Mouse (Mus musculus): ENCODE results near the gene Clec16a. TPM values are rescaled to one million over a fixed set of nuclear protein-coding genes. Genes with fewer than 3 reads are reported as not detected.

Clec16a gene
- polyA plus RNA-seq, 1 experiment from 2014 or later: 24.9 TPM

- Histone ChIP-seq H3K9ac (no peak overlapping the region), H3K27ac (replicated peaks) (no peak overlapping the region), H3K36me3 (peaks cover 35% of the 10 kb centered on the region), H3K27me3 (replicated peaks) (no peaks in the 10 kb centered on the region), H3K9me3 (no peaks in the 10 kb centered on the region), H3K4me1 (peaks cover 33% of the 10 kb centered on the region), H3K4me2 (no peak overlapping the region), H3K4me3 (no peak overlapping the region)
- 73% methylated on average over 8 of the region's 8 CpGs for WGBS
- ATAC-seq (ENCODE audit: extremely low read depth, insufficient number of reproducible peaks, low FRiP score, low TSS enrichment): no peak
Measured at GRCm38 (mm10) chr16:10559991-10560390, 14.9 kb downstream of the Clec16a start.

- ATAC-seq (ENCODE audit: extremely low read depth, insufficient number of reproducible peaks, low FRiP score, low TSS enrichment): no peak; the same call in 1 of the 2 replicates
Measured at GRCm38 (mm10) chr16:10565278-10565885, 20.2 kb downstream of the Clec16a start.

GRCm38 (mm10) chr16:10567153-10567552 is 22.0 kb downstream of the Clec16a start:
- Histone ChIP-seq H3K9me3 (no peaks in the 10 kb centered on the region), H3K27ac (replicated peaks) (no peak overlapping the region), H3K4me3 (no peak overlapping the region), H3K9ac (no peak overlapping the region), H3K27me3 (replicated peaks) (no peaks in the 10 kb centered on the region), H3K4me2 (no peak overlapping the region), H3K4me1 (peaks cover 22% of the 10 kb centered on the region), H3K36me3 (peaks cover 65% of the 10 kb centered on the region)
- ATAC-seq (ENCODE audit: extremely low read depth, insufficient number of reproducible peaks, low FRiP score, low TSS enrichment): no peak
- WGBS: 86% methylated on average over 4 of the region's 4 CpGs

More at GRCm38 (mm10) chr16:10565278-10565885, 20.2 kb downstream of the Clec16a start:
- Histone ChIP-seq H3K9me3 (no peaks in the 10 kb centered on the region), H3K9ac (0 out of 2 replicates have a peak overlapping the region, but pooled peaks have one; percentile 29), H3K4me3 (no peak overlapping the region), H3K36me3 (peaks cover 64% of the 10 kb centered on the region), H3K27me3 (replicated peaks) (no peaks in the 10 kb centered on the region), H3K4me2 (no peak overlapping the region), H3K27ac (replicated peaks) (0 out of 2 replicates have a peak overlapping the region, but pooled peaks have one; percentile 20), H3K4me1 (peaks cover 37% of the 10 kb centered on the region)
- WGBS: 27% methylated on average over 4 of the region's 4 CpGs

DNA sequence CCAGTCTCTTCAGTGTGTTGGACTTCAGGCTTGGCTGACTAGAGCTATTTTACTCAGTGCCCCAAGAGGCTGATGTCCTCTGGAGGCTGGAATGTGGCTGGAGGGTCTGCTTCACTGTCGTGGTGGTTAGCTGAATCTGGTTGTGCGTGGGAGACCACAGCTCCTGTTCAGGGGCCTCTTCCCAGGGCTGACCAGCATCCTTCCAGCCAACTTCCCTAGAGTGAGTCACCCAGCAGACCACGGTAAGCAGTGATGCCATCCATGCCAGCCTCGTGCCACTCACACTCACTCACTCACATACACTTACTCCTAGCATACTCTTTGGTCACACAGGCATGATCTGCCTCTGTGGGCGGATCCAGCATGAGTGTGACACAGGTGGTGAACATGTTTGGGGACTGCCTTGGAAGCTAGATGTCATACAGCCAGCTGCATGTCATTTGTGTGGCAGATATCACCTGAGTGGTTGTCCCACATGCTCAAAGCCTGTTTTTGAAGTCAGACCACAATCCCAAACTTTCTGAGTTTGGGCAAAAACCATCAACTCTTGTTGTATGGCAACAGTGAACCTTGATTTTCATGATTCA is 24.8 kb downstream of the Clec16a start:
- H3K36me3 ChIP-seq: peaks cover 68% of the 10 kb centered on the region
- peaks cover 22% of the 10 kb centered on the region for H3K4me1 ChIP-seq
- H3K4me3 ChIP-seq: no peak overlapping the region
- no peaks in the 10 kb centered on the region for H3K9me3 ChIP-seq
- H3K9ac ChIP-seq: no peak overlapping the region
- H3K27me3 ChIP-seq (replicated peaks): no peaks in the 10 kb centered on the region
- no peak for ATAC-seq (ENCODE audit: extremely low read depth, insufficient number of reproducible peaks, low FRiP score, low TSS enrichment)
- no peak overlapping the region for H3K27ac ChIP-seq (replicated peaks)
- 74% methylated on average over 5 of the region's 5 CpGs for WGBS
- no peak overlapping the region for H3K4me2 ChIP-seq

DNA sequence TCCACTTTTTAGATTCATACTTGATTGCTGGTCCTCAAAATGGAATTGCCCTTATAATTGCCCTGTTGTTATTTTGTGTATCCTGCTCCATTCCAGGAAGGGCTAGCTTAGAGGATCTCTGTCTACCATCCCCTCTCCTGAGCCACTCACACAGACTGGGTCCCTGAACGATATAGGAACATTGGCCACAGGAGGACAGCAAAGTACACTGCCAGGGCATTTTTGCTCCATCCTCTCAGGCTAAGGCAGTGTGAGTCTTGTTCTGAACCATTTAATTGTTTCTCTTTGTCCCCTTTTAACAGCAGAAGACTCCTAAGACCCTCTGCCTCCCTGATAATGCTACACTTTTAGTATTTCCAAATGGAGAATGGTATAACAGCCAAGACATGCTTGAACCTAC is 25.6 kb downstream of the Clec16a start:
- H3K36me3 ChIP-seq: peaks cover 75% of the 10 kb centered on the region
- peaks cover 16% of the 10 kb centered on the region for H3K4me1 ChIP-seq
- H3K27ac ChIP-seq (replicated peaks): no peak overlapping the region
- ATAC-seq (ENCODE audit: extremely low read depth, insufficient number of reproducible peaks, low FRiP score, low TSS enrichment): no peak
- H3K9me3 ChIP-seq: no peaks in the 10 kb centered on the region
- no peak overlapping the region for H3K4me2 ChIP-seq
- no peak overlapping the region for H3K9ac ChIP-seq
- H3K27me3 ChIP-seq (replicated peaks): no peaks in the 10 kb centered on the region
- WGBS: 56% methylated on average over 1 of the region's 1 CpGs
- no peak overlapping the region for H3K4me3 ChIP-seq

GRCm38 (mm10) chr16:10571820-10572219 is 26.7 kb downstream of the Clec16a start:
- H3K4me1 ChIP-seq: peaks cover 10% of the 10 kb centered on the region
- no peaks in the 10 kb centered on the region for H3K9me3 ChIP-seq
- 49% methylated on average over 2 of the region's 2 CpGs for WGBS
- no peak overlapping the region for H3K4me3 ChIP-seq
- ATAC-seq (ENCODE audit: extremely low read depth, insufficient number of reproducible peaks, low FRiP score, low TSS enrichment): no peak
- peaks cover 86% of the 10 kb centered on the region for H3K36me3 ChIP-seq
- H3K27ac ChIP-seq (replicated peaks): no peak overlapping the region
- H3K4me2 ChIP-seq: no peak overlapping the region
- no peak overlapping the region for H3K9ac ChIP-seq
- no peaks in the 10 kb centered on the region for H3K27me3 ChIP-seq (replicated peaks)

DNA sequence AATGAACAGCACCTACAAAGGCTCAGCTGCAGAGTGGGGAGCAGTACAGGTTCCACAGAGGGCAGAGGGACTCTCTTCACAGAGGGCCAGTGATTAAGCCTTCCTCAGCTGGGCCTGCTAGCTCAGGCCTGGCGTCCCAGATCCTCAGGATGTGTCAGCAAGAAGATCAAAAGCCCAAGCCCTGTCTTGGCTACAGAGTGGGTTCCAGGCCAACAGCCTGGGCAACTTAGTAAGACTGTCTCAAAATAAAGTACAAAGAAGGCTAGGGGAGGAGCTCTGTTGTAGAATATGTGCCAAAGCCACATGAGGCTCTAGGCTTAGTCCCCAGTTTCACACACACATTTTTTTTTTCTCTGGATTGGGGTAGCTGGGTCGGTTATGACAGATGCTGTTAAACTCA is 29.8 kb downstream of the Clec16a start:
- Histone ChIP-seq H3K4me1 (no peaks in the 10 kb centered on the region), H3K27me3 (replicated peaks) (no peaks in the 10 kb centered on the region), H3K27ac (replicated peaks) (no peak overlapping the region), H3K9me3 (no peaks in the 10 kb centered on the region), H3K4me2 (no peak overlapping the region), H3K9ac (no peak overlapping the region), H3K4me3 (no peak overlapping the region), H3K36me3 (peaks cover 89% of the 10 kb centered on the region)
- WGBS: 79% methylated on average over 2 of the region's 2 CpGs
- no peak for ATAC-seq (ENCODE audit: extremely low read depth, insufficient number of reproducible peaks, low FRiP score, low TSS enrichment)

GRCm38 (mm10) chr16:10575915-10576314 is 30.8 kb downstream of the Clec16a start:
- Histone ChIP-seq H3K4me3 (no peak overlapping the region), H3K27me3 (replicated peaks) (no peaks in the 10 kb centered on the region), H3K9ac (no peak overlapping the region), H3K36me3 (peaks cover 90% of the 10 kb centered on the region), H3K9me3 (no peaks in the 10 kb centered on the region), H3K27ac (replicated peaks) (no peak overlapping the region), H3K4me2 (no peak overlapping the region), H3K4me1 (no peaks in the 10 kb centered on the region)
- no peak for ATAC-seq (ENCODE audit: extremely low read depth, insufficient number of reproducible peaks, low FRiP score, low TSS enrichment)
- 84% methylated on average over 4 of the region's 4 CpGs for WGBS

- no peak for ATAC-seq (ENCODE audit: extremely low read depth, insufficient number of reproducible peaks, low FRiP score, low TSS enrichment)
- Histone ChIP-seq H3K4me2 (no peak overlapping the region), H3K9me3 (no peaks in the 10 kb centered on the region), H3K9ac (no peak overlapping the region), H3K36me3 (peaks cover 98% of the 10 kb centered on the region), H3K4me1 (no peaks in the 10 kb centered on the region), H3K4me3 (no peak overlapping the region), H3K27me3 (replicated peaks) (no peaks in the 10 kb centered on the region), H3K27ac (replicated peaks) (no peak overlapping the region)
- 70% methylated on average over 5 of the region's 5 CpGs for WGBS
Measured at GRCm38 (mm10) chr16:10577548-10577947, 32.4 kb downstream of the Clec16a start.

- 84% methylated on average over 1 of the region's 1 CpGs for WGBS
Measured at GRCm38 (mm10) chr16:10578376-10578775, 33.2 kb downstream of the Clec16a start.

GRCm38 (mm10) chr16:10581234-10581898 is 36.2 kb downstream of the Clec16a start:
- WGBS: 66% methylated on average over 2 of the region's 2 CpGs
- H3K4me2 ChIP-seq: no peak overlapping the region
- H3K4me3 ChIP-seq: no peak overlapping the region

More at GRCm38 (mm10) chr16:10578376-10578775, 33.2 kb downstream of the Clec16a start:
- Histone ChIP-seq H3K27ac (replicated peaks) (no peak overlapping the region), H3K36me3 (peaks cover 99% of the 10 kb centered on the region), H3K9me3 (no peaks in the 10 kb centered on the region), H3K9ac (no peak overlapping the region), H3K4me1 (no peaks in the 10 kb centered on the region), H3K4me2 (no peak overlapping the region), H3K27me3 (replicated peaks) (no peaks in the 10 kb centered on the region), H3K4me3 (no peak overlapping the region)
- ATAC-seq (ENCODE audit: extremely low read depth, insufficient number of reproducible peaks, low FRiP score, low TSS enrichment): no peak

More at GRCm38 (mm10) chr16:10581234-10581898, 36.2 kb downstream of the Clec16a start:
- H3K27me3 ChIP-seq (replicated peaks): no peaks in the 10 kb centered on the region
- H3K9ac ChIP-seq: no peak overlapping the region
- H3K9me3 ChIP-seq: no peaks in the 10 kb centered on the region
- no peak overlapping the region for H3K27ac ChIP-seq (replicated peaks)
- H3K36me3 ChIP-seq: peaks cover 85% of the 10 kb centered on the region
- no peak for ATAC-seq (ENCODE audit: extremely low read depth, insufficient number of reproducible peaks, low FRiP score, low TSS enrichment)
- H3K4me1 ChIP-seq: peaks cover 11% of the 10 kb centered on the region; the same call in 1 of the 2 replicates
